Mouse (Mus musculus): ENCODE data around the gene Frat1.

The Frat1 gene

GRCm38 (mm10) chr19:41829381-41830105, at the start of gene Frat1:
Frat1 (plus strand) TSS chr19:41829970.
- DNase-seq = peak; percentile 96

GRCm38 (mm10) chr19:41786896-41787295, 42.9 kb upstream of the Frat1 start:
- DNase-seq = no peak

- no peak for DNase-seq
These were observed 40.4 kb upstream of the Frat1 start for GRCm38 (mm10) chr19:41789110-41789961.

GRCm38 (mm10) chr19:41791384-41791783, 38.4 kb upstream of the Frat1 start:
- no peak for DNase-seq

GRCm38 (mm10) chr19:41792934-41793486, 36.8 kb upstream of the Frat1 start:
- no peak for DNase-seq

GRCm38 (mm10) chr19:41794017-41794416, 35.8 kb upstream of the Frat1 start:
- no peak for DNase-seq

- DNase-seq = no peak
These were observed 34.9 kb upstream of the Frat1 start for GRCm38 (mm10) chr19:41794901-41795300.

GRCm38 (mm10) chr19:41796148-41796760, 33.5 kb upstream of the Frat1 start:
- DNase-seq = no peak

- no peak for DNase-seq
These were observed 32.9 kb upstream of the Frat1 start for GRCm38 (mm10) chr19:41796789-41797327.

GRCm38 (mm10) chr19:41797536-41797935, 32.2 kb upstream of the Frat1 start:
- DNase-seq = no peak

GRCm38 (mm10) chr19:41800451-41800850, 29.3 kb upstream of the Frat1 start:
- DNase-seq = no peak

GRCm38 (mm10) chr19:41800986-41801741, 28.6 kb upstream of the Frat1 start:
- DNase-seq = no peak

- DNase-seq = peak; percentile 88 to 95
These were observed 27.9 kb upstream of the Frat1 start, which contains the start of gene Arhgap19 for GRCm38 (mm10) chr19:41801742-41802369. Arhgap19 (minus strand) TSS chr19:41802047.

- DNase-seq = peak in 1 of 2 experiments; percentile 12
These were observed 26.4 kb upstream of the Frat1 start for GRCm38 (mm10) chr19:41803322-41803721.

GRCm38 (mm10) chr19:41805831-41806230, 23.9 kb upstream of the Frat1 start:
- DNase-seq = no peak

- DNase-seq = no peak
These were observed 22.3 kb upstream of the Frat1 start for GRCm38 (mm10) chr19:41807497-41807896.

- DNase-seq = no peak
These were observed 21.6 kb upstream of the Frat1 start for GRCm38 (mm10) chr19:41808104-41808634.

- DNase-seq = no peak
These were observed 19.7 kb upstream of the Frat1 start for GRCm38 (mm10) chr19:41810074-41810473.

GRCm38 (mm10) chr19:41812525-41812924, 17.2 kb upstream of the Frat1 start:
- no peak for DNase-seq

- DNase-seq = no peak
These were observed 16.4 kb upstream of the Frat1 start for GRCm38 (mm10) chr19:41813374-41813773.

- no peak for DNase-seq
These were observed 13.4 kb upstream of the Frat1 start for GRCm38 (mm10) chr19:41816410-41816809.
